Mouse (Mus musculus): ENCODE data around the gene CN725425.
A peak's percentile ranks its signal among the peaks of the same experiment; 100 is the strongest.

CN725425 gene

GRCm38 (mm10) chr15:91199256-91199905, at the start of gene CN725425:
Gene CN725425 (plus strand): TSS chr15:91199494.
- no peak for DNase-seq (ENCODE audit: low spot score in 2 of 2)

- DNase-seq (ENCODE audit: low spot score in 2 of 2): no peak
Measured at GRCm38 (mm10) chr15:91152592-91152991, 46.7 kb upstream of the CN725425 start.

GRCm38 (mm10) chr15:91153311-91153710, 46.0 kb upstream of the CN725425 start:
- DNase-seq (ENCODE audit: low spot score in 2 of 2): no peak

- DNase-seq (ENCODE audit: low spot score in 2 of 2): no peak
Measured at GRCm38 (mm10) chr15:91161153-91161552, 38.1 kb upstream of the CN725425 start.

- no peak for DNase-seq (ENCODE audit: low spot score in 2 of 2)
Measured at GRCm38 (mm10) chr15:91163454-91163853, 35.8 kb upstream of the CN725425 start.

GRCm38 (mm10) chr15:91165021-91165420, 34.3 kb upstream of the CN725425 start:
- no peak for DNase-seq (ENCODE audit: low spot score in 2 of 2)

GRCm38 (mm10) chr15:91167850-91168562, 31.3 kb upstream of the CN725425 start:
- DNase-seq (ENCODE audit: low spot score in 2 of 2): no peak

- DNase-seq (ENCODE audit: low spot score in 2 of 2): no peak
Measured at GRCm38 (mm10) chr15:91170602-91171328, 28.5 kb upstream of the CN725425 start.

- DNase-seq (ENCODE audit: low spot score in 2 of 2): no peak
Measured at GRCm38 (mm10) chr15:91171332-91171731, 28.0 kb upstream of the CN725425 start.

- no peak for DNase-seq (ENCODE audit: low spot score in 2 of 2)
Measured at GRCm38 (mm10) chr15:91172193-91172592, 27.1 kb upstream of the CN725425 start.

- DNase-seq (ENCODE audit: low spot score in 2 of 2): no peak
Measured at GRCm38 (mm10) chr15:91178656-91179314, 20.5 kb upstream of the CN725425 start.

GRCm38 (mm10) chr15:91179911-91180622, 19.2 kb upstream of the CN725425 start:
- DNase-seq (ENCODE audit: low spot score in 2 of 2): no peak

GRCm38 (mm10) chr15:91186358-91186757, 12.9 kb upstream of the CN725425 start:
- no peak for DNase-seq (ENCODE audit: low spot score in 2 of 2)

- no peak for DNase-seq (ENCODE audit: low spot score in 2 of 2)
Measured at GRCm38 (mm10) chr15:91190026-91190425, 9.3 kb upstream of the CN725425 start.

- DNase-seq (ENCODE audit: low spot score in 2 of 2): no peak
Measured at GRCm38 (mm10) chr15:91190519-91191207, 8.6 kb upstream of the CN725425 start.

- DNase-seq (ENCODE audit: low spot score in 2 of 2): peak; percentile 10 to 43
Measured at GRCm38 (mm10) chr15:91191412-91192222, 7.7 kb upstream of the CN725425 start, which contains the start of gene Abcd2. Gene Abcd2 (minus strand): TSS chr15:91191799.

- no peak for DNase-seq (ENCODE audit: low spot score in 2 of 2)
Measured at GRCm38 (mm10) chr15:91192223-91192598, 7.1 kb upstream of the CN725425 start.

GRCm38 (mm10) chr15:91200833-91201232, 1.5 kb downstream of the CN725425 start:
- DNase-seq (ENCODE audit: low spot score in 2 of 2): no peak

GRCm38 (mm10) chr15:91202486-91202885, 3.2 kb downstream of the CN725425 start:
- DNase-seq (ENCODE audit: low spot score in 2 of 2): no peak

- no peak for DNase-seq (ENCODE audit: low spot score in 2 of 2)
Measured at GRCm38 (mm10) chr15:91203521-91203920, 4.2 kb downstream of the CN725425 start.

Data from urinary bladder, adult 18-20 months (tissue).